Comparison of ENCODE assay signal across 32 mouse cellular contexts in genomic region chr1:27963369-27963768, GRCm38 (mm10).
"Had no signal": no experiment of that assay in that cellular context is flagged by ENCODE, and none has a peak within 500 bp of the region (broad histone marks: within the 10 kb centered on the region; RNA-seq: fewer than 3 reads in every experiment).

No protein-coding gene starts in this region.

- H3K9me3 ChIP-seq: limb, embryonic 10.5 days; limb, embryonic 12.5 days; limb, embryonic 13.5 days; limb, embryonic 15.5 days; liver, embryonic 12.5 days; liver, embryonic 13.5 days; liver, embryonic 15.5 days; lung, embryonic 15.5 days; megakaryocyte, embryonic 14.5 days; midbrain, embryonic 10.5 days; midbrain, embryonic 12.5 days; midbrain, embryonic 13.5 days; midbrain, embryonic 15.5 days; neural tube, embryonic 12.5 days; neural tube, embryonic 13.5 days had no signal

- H3K27me3 ChIP-seq: limb, embryonic 12.5 days; limb, embryonic 13.5 days; limb, embryonic 15.5 days; liver, embryonic 12.5 days; liver, embryonic 13.5 days; liver, embryonic 15.5 days; lung, embryonic 15.5 days; megakaryocyte, embryonic 14.5 days; midbrain, embryonic 12.5 days; midbrain, embryonic 13.5 days; midbrain, embryonic 15.5 days; neural tube, embryonic 12.5 days; neural tube, embryonic 13.5 days had no signal

- H3K4me2 ChIP-seq: limb, embryonic 12.5 days; limb, embryonic 13.5 days; limb, embryonic 15.5 days; liver, embryonic 11.5 days; liver, embryonic 12.5 days; liver, embryonic 13.5 days; liver, embryonic 15.5 days; lung, embryonic 14.5 days; lung, embryonic 15.5 days; midbrain, embryonic 11.5 days; midbrain, embryonic 12.5 days; midbrain, embryonic 13.5 days; midbrain, embryonic 15.5 days; neural tube, embryonic 12.5 days; neural tube, embryonic 13.5 days had no signal

- H3K27ac ChIP-seq: limb, embryonic 10.5 days; limb, embryonic 12.5 days; limb, embryonic 13.5 days; limb, embryonic 15.5 days; liver, embryonic 12.5 days; liver, embryonic 13.5 days; liver, embryonic 14.5 days; liver, embryonic 15.5 days; lung, embryonic 15.5 days; macrophage; midbrain, embryonic 10.5 days; midbrain, embryonic 12.5 days; midbrain, embryonic 13.5 days; midbrain, embryonic 15.5 days; neural tube, embryonic 12.5 days; neural tube, embryonic 13.5 days had no signal

- H3K36me3 ChIP-seq: limb, embryonic 10.5 days; limb, embryonic 12.5 days; limb, embryonic 13.5 days; limb, embryonic 15.5 days; liver, embryonic 12.5 days; liver, embryonic 13.5 days; liver, embryonic 15.5 days; lung, embryonic 15.5 days; midbrain, embryonic 10.5 days; midbrain, embryonic 12.5 days; midbrain, embryonic 13.5 days; midbrain, embryonic 15.5 days; neural tube, embryonic 12.5 days; neural tube, embryonic 13.5 days had no signal

- H3K9ac ChIP-seq: limb, embryonic 12.5 days; limb, embryonic 13.5 days; limb, embryonic 15.5 days; liver, embryonic 12.5 days; liver, embryonic 13.5 days; liver, embryonic 14.5 days; liver, embryonic 15.5 days; liver, postnatal 0 days; lung, embryonic 14.5 days; lung, embryonic 15.5 days; midbrain, embryonic 12.5 days; midbrain, embryonic 13.5 days; midbrain, embryonic 15.5 days; neural tube, embryonic 12.5 days; neural tube, embryonic 13.5 days had no signal

- ATAC-seq: liver, embryonic 12.5 days; liver, postnatal 0 days; lung, postnatal 0 days; midbrain, embryonic 13.5 days; midbrain, embryonic 15.5 days; midbrain, embryonic 16.5 days had no signal

- H3K4me3 ChIP-seq: limb, embryonic 10.5 days; limb, embryonic 12.5 days; limb, embryonic 13.5 days; limb, embryonic 15.5 days; liver, embryonic 12.5 days; liver, embryonic 13.5 days; liver, embryonic 15.5 days; lung, embryonic 15.5 days; megakaryocyte, embryonic 14.5 days; midbrain, embryonic 10.5 days; midbrain, embryonic 12.5 days; midbrain, embryonic 13.5 days; midbrain, embryonic 15.5 days; myocyte; neural tube, embryonic 12.5 days; neural tube, embryonic 13.5 days had no signal

- DNase-seq: left cerebral cortex, postnatal 4 days; liver; liver, embryonic 13.5 days; liver, postnatal 0 days; lung, adult 18-20 months; lung, adult 2 months; lung, embryonic 14.5 days; lung, postnatal 10 days; lung, postnatal 14 days; lung, postnatal 36 days; lung, postnatal 4 days had no signal

- H3K4me1 ChIP-seq: limb, embryonic 10.5 days; limb, embryonic 12.5 days; limb, embryonic 13.5 days; limb, embryonic 15.5 days; liver, embryonic 12.5 days; liver, embryonic 13.5 days; liver, embryonic 15.5 days; lung, embryonic 15.5 days; megakaryocyte, embryonic 14.5 days; midbrain, embryonic 10.5 days; midbrain, embryonic 12.5 days; midbrain, embryonic 13.5 days; midbrain, embryonic 15.5 days; neural tube, embryonic 12.5 days; neural tube, embryonic 13.5 days had no signal
